Mouse (Mus musculus) olfactory bulb, adult 2 months (tissue): ENCODE data around the gene Snx20.

Source experiments
- CTCF ChIP-seq: fragments of 200-500 bp; IDR thresholded peaks from 2 replicates; pipeline ENCODE4 v1.5.1; 2012; ENCODE audit warnings: low read depth, mild to moderate bottlenecking, low read length, moderate library complexity; ENCODE audit not compliant: insufficient read depth
- POLR2A ChIP-seq: fragments of 200-500 bp; IDR thresholded peaks from 2 replicates; pipeline ENCODE4 v1.6.1; 2012; ENCODE audit warnings: mild to moderate bottlenecking, low read depth, low read length, moderate library complexity; ENCODE audit not compliant: insufficient read depth

DNA sequence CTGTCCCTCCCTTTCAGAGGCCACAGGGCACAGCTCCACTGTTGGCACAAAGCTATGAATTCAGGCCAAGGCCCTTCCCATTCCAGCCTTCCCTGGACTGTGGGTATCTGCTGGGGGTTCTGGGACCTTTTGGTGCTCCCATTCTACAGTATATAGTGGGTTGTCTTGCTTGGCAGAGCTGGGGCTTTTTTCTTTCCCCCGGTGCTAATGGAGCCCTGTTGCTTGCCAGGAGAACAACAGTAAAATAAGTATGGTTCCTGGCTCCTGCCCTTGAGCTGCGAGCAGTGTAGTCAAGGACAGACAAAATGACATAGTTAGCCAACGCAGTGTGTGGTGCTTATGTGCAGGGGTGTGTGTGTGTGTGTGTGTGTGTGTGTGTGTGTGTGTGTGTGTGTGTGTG, 52.1 kb downstream of the Snx20 start:
- TF ChIP-seq CTCF, result no peak
- no peak for TF ChIP-seq POLR2A
